Mouse (Mus musculus) kidney, postnatal 0 days (tissue): ENCODE results near the gene Ahnak. TPM values are rescaled to one million over a fixed set of nuclear protein-coding genes. Genes with fewer than 3 reads are reported as not detected.

Experiments used
- ATAC-seq: fragments of 200-750 bp; cut with Nextera tagmentation; replicated peaks from 2 replicates; pipeline ENCODE4 v1.8.0; 2017; ENCODE audit warnings: low read depth, moderate number of reproducible peaks, moderate TSS enrichment, moderate library complexity; ENCODE audit not compliant: low FRiP score
- DNase-seq: peaks from one replicate; pipeline ENCODE4 v3.0.0-alpha.2; 2016; ENCODE audit warnings: low spot score
- H3K27ac ChIP-seq: fragments of 300-500 bp; sonication (generic); 2 replicates; pipeline ENCODE4 v1.5.1; 2014; ENCODE audit warnings: mild to moderate bottlenecking
- H3K27me3 ChIP-seq: fragments of 300-500 bp; sonication (generic); 2 replicates; pipeline ENCODE4 v1.6.1; 2014; ENCODE audit warnings: low read length, mixed read lengths; ENCODE audit not compliant: insufficient read depth
- H3K36me3 ChIP-seq: fragments of 300-500 bp; sonication (generic); 2 replicates; pipeline ENCODE4 v1.6.1; 2014; ENCODE audit warnings: low read length, mixed read lengths; ENCODE audit not compliant: insufficient read depth
- H3K4me1 ChIP-seq: fragments of 300-500 bp; sonication (generic); replicated peaks from 2 replicates; pipeline ENCODE4 v1.6.1; 2014; ENCODE audit warnings: antibody characterized with exemption, low read length, mixed read lengths; ENCODE audit not compliant: insufficient read depth
- H3K4me2 ChIP-seq: fragments of 300-500 bp; sonication (generic); 2 replicates; pipeline ENCODE4 v1.6.1; 2014; ENCODE audit warnings: mild to moderate bottlenecking, low read length, moderate library complexity, mixed read lengths
- H3K4me3 ChIP-seq: fragments of 300-500 bp; sonication (generic); replicated peaks from 2 replicates; pipeline ENCODE4 v1.5.1; 2014; ENCODE audit warnings: low read depth, low read length
- H3K9ac ChIP-seq: fragments of 300-500 bp; sonication (generic); 2 replicates; pipeline ENCODE4 v1.6.1; 2014; ENCODE audit warnings: low read depth, low read length
- H3K9me3 ChIP-seq: fragments of 300-500 bp; sonication (generic); replicated peaks from 2 replicates; pipeline ENCODE4 v1.6.1; 2016; ENCODE audit warnings: low read length, inconsistent platforms, mixed read lengths
- CTCF ChIP-seq: IDR thresholded peaks from 2 replicates; pipeline ENCODE4 v1.5.1; 2016; ENCODE audit warnings: antibody characterized with exemption, low read depth, mild to moderate bottlenecking, moderate library complexity
- WGBS: fragments of 180-500 bp; shearing (Covaris S2); extraction: QIAGEN DNeasy Blood & Tissue Kit; methylation state at CpG from one replicate; pipeline ENCODE4 v1.1.7; 2014; 5-methylcytosine and 5-hydroxymethylcytosine counted together
- polyA plus RNA-seq: library from polyadenylated mRNA; unstranded; fragments of >200 nt; fragmentation: Nextera tagmentation; extraction: Ambion mirVana; gene quantifications from 2 replicates; pipeline ENCODE4 v1.2.1, GENCODE M21; 2015

Gene Ahnak
- polyA plus RNA-seq, 1 experiment from 2014 or later, result 27.5 TPM

- H3K4me1 ChIP-seq, result peaks cover 14% of the 10 kb centered on the region
- peak; percentile 53 for DNase-seq
- no peak overlapping the region for H3K4me2 ChIP-seq
Measured at GRCm38 (mm10) chr19:9071456-9072156, 82.5 kb downstream of the Ahnak start.

GRCm38 (mm10) chr19:9072157-9072530, 83.1 kb downstream of the Ahnak start:
- no peak for ATAC-seq
- WGBS, result 50% methylated on average over 2 of the region's 2 CpGs
- H3K36me3 ChIP-seq, result no peaks in the 10 kb centered on the region
- no peak overlapping the region for H3K9ac ChIP-seq
- H3K4me1 ChIP-seq, result peaks cover 14% of the 10 kb centered on the region; the same call in 1 of the 2 replicates
- H3K27ac ChIP-seq, result peak overlapping the region; percentile 81
- H3K9me3 ChIP-seq, result no peaks in the 10 kb centered on the region
- no peak overlapping the region for H3K4me2 ChIP-seq
- no peak overlapping the region for H3K4me3 ChIP-seq
- no peak for TF ChIP-seq CTCF
- DNase-seq, result no peak
- H3K27me3 ChIP-seq, result no peaks in the 10 kb centered on the region

More at GRCm38 (mm10) chr19:9071456-9072156, 82.5 kb downstream of the Ahnak start:
- H3K36me3 ChIP-seq, result no peaks in the 10 kb centered on the region
- H3K9ac ChIP-seq, result no peak overlapping the region
- no peaks in the 10 kb centered on the region for H3K9me3 ChIP-seq
- ATAC-seq, result 0 out of 2 replicates have a peak, but pooled peaks have one; percentile 43
- peak overlapping the region; percentile 81 for H3K27ac ChIP-seq
- H3K27me3 ChIP-seq, result no peaks in the 10 kb centered on the region
- WGBS, result 52% methylated on average over 7 of the region's 7 CpGs
- TF ChIP-seq CTCF, result no peak
- H3K4me3 ChIP-seq, result no peak overlapping the region

- no peak for ATAC-seq
- Histone ChIP-seq H3K4me2 (no peak overlapping the region), H3K27ac (peak overlapping the region; percentile 55; the same call in 1 of the 2 replicates), H3K9me3 (no peaks in the 10 kb centered on the region), H3K9ac (no peak overlapping the region), H3K36me3 (no peaks in the 10 kb centered on the region), H3K27me3 (no peaks in the 10 kb centered on the region), H3K4me1 (peaks cover 14% of the 10 kb centered on the region; the same call in 1 of the 2 replicates), H3K4me3 (no peak overlapping the region)
- peak; percentile 63 for DNase-seq
- 56% methylated on average over 12 of the region's 12 CpGs for WGBS
- TF ChIP-seq CTCF, result no peak
Measured at GRCm38 (mm10) chr19:9073776-9074411, 84.8 kb downstream of the Ahnak start.

GRCm38 (mm10) chr19:9074424-9074823, 85.3 kb downstream of the Ahnak start:
- Histone ChIP-seq H3K4me3 (no peak overlapping the region), H3K4me1 (peaks cover 14% of the 10 kb centered on the region; the same call in 1 of the 2 replicates), H3K36me3 (no peaks in the 10 kb centered on the region), H3K9ac (no peak overlapping the region), H3K27ac (peak overlapping the region; percentile 55; the same call in 1 of the 2 replicates), H3K4me2 (no peak overlapping the region), H3K9me3 (no peaks in the 10 kb centered on the region), H3K27me3 (no peaks in the 10 kb centered on the region)
- no peak for TF ChIP-seq CTCF
- DNase-seq (no peak), ATAC-seq (no peak)
- 66% methylated on average over 4 of the region's 4 CpGs for WGBS

GRCm38 (mm10) chr19:9075558-9075957, 86.5 kb downstream of the Ahnak start:
- no peaks in the 10 kb centered on the region for H3K36me3 ChIP-seq
- no peaks in the 10 kb centered on the region for H3K27me3 ChIP-seq
- no peak for TF ChIP-seq CTCF
- H3K4me1 ChIP-seq, result peaks cover 10% of the 10 kb centered on the region; the same call in 1 of the 2 replicates
- H3K9me3 ChIP-seq, result no peaks in the 10 kb centered on the region
- no peak for ATAC-seq
- H3K4me2 ChIP-seq, result no peak overlapping the region
- WGBS, result 82% methylated on average over 2 of the region's 2 CpGs
- no peak overlapping the region for H3K27ac ChIP-seq
- H3K4me3 ChIP-seq, result no peak overlapping the region
- no peak overlapping the region for H3K9ac ChIP-seq
- DNase-seq, result no peak

GRCm38 (mm10) chr19:9076035-9076434, 87.0 kb downstream of the Ahnak start:
- Histone ChIP-seq H3K36me3 (no peaks in the 10 kb centered on the region), H3K27ac (0 out of 2 replicates have a peak overlapping the region, but pooled peaks have one; percentile 2), H3K9ac (no peak overlapping the region), H3K9me3 (no peaks in the 10 kb centered on the region), H3K4me1 (peaks cover 5% of the 10 kb centered on the region; the same call in 1 of the 2 replicates), H3K4me2 (no peak overlapping the region), H3K27me3 (no peaks in the 10 kb centered on the region), H3K4me3 (no peak overlapping the region)
- no peak for DNase-seq
- ATAC-seq, result no peak
- no peak for TF ChIP-seq CTCF
- WGBS, result 98% methylated on average over 3 of the region's 3 CpGs
